Mouse (Mus musculus) adipocyte (in vitro differentiated cells): Measurements from ENCODE around the gene Mrpl58.
A peak's percentile ranks its signal among the peaks of the same experiment; 100 is the strongest.
"Not testable (repeated sequence)": the region's sequence is repeated elsewhere in the genome, so short reads cannot be mapped to it uniquely, and the experiment has no call there.

Experiments
- DNase-seq: peaks from one replicate; pipeline ENCODE4 v3.0.0-alpha.2; 2016; ENCODE audit warnings: low spot score

Gene Mrpl58

DNA sequence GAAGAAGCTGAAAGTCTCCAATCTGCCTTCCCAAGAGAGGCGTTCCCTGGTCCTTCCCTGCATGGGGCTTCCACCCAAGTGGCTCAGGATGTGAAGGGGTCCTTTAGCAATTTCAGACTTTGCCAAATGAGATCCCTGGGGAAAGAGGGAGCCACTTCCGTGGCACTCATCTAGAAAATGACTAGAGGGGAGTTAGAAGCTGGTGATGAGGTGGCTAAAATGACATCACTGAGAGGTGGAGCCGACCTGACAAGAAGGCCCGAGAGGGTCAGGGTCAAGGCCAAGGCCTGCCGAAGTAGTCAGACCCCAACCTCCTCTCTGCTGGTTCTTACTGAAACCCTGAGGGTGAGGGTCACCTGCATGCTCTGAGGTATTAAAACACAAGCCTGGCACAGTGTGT, 20.7 kb upstream of the Mrpl58 start:
- DNase-seq, result no peak

DNA sequence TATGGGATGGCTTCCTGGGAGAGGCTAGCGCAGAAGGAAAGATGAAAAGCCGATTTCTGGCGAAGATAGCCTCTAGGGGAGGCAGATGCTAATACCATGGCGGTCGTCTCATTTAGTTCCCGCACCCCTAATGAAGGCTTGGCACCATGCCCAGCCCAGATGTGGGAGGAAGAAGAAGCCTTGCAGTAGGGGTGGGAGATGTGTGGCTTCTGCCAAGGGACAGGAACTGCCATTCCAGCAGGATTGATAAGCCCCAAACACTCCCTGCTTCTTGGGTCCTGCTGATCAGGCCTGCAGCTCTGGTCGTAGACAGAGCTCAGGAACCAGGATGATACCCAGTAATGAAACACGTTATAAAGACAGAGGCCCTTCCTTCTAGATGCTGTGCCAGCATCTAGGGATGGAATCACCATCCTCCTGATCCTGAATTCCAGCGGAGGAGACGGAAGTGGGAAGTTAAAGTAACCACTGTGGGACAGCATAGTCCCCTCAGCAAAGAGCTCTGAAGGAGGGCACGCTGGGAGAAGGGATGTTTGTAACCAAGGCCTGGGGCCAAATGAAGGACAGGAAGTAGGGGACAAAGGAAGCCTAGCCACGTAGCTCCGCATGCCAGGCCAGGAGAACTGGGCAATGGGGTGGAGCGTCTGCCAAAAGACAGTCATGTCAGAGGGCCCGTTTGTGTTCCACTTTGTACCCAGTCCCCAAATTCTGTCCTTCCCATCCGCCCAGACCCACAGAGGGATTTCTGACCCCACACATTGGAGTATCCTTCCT, 19.7 kb upstream of the Mrpl58 start:
- DNase-seq, result no peak

DNA sequence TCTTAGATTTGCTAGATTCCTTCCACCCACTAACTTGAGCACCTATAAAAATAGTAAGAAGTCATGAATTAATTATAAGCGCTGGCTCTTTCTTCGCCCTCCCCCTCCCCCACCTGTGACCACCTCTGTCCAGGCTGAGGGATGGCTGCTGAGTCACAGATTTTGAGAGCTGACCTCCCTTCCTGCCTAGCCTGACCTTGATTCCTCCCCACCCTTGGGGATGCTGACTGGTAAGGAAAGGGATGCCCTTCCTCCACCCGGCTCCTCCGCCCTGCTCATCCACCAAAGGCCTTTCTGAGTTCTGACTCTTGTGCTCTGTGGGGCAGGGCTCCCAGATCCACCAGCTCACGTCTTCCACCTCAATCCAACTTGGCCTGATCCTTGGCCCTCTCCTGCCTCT, 19.0 kb upstream of the Mrpl58 start:
- DNase-seq, result no peak

DNA sequence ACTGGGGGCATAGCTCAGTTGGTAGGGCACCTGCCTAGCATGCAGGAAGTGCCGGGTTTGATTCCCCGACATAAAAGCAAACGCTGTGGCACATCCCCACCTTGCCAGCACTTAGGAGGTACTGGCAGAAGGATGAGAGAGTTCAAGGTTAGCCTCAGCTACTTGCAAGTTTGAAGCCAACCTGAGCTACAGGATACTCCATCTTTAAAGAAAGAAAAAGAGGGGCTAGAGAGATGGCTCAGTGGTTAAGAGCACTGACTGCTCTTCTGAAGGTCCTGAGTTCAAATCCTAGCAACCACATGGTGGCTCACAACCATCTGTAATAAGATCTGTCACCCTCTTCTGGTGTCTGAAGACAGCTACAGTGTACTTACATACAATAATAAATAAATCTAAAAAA, 16.7 kb upstream of the Mrpl58 start:
- not testable (repeated sequence) for DNase-seq

DNA sequence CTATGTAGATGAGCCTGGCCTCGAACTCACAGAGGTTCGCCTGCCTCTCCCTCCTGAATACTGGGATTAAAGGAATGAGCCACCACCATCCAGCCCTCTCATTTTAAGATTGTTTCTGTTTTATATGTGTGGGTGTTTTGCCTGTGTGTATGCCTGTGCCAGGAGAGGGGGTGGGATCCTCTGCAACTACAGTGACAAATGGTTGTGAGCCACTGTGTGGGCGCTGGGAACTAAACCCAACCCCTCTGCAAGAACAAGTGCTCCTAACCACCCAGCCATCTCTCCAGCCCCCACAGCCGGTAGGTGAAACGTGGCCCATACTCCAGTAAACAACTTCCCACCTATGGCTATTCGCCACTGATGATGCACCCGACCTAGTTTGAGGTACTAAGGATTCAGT, 12.2 kb upstream of the Mrpl58 start:
- DNase-seq, result no peak

DNA sequence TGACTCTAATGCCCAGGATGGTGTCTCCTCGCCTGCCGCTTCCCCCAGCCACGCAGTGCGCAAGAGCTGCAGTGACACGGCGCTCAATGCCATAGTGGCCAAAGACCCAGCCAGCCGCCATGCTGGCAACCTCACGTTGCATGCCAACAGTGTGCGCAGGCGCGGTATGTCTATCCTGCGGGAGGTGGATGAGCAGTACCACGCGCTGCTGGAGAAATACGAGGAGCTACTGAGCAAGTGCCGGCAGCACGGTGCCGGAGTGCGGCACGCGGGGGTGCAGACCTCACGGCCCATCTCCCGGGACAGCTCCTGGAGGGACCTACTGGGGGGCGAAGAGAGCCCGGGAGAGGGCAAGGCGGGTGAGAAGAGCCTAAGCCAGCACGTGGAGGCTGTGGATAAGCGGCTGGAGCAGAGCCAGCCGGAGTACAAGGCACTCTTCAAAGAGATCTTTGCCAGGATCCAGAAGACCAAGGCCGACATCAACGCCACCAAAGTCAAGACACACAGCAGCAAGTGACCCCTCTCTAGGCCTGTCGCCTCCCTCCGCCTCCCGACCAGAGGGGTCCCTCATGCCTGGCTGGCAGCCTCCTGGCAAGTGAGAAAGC, 9.7 kb upstream of the Mrpl58 start:
- no peak for DNase-seq

DNA sequence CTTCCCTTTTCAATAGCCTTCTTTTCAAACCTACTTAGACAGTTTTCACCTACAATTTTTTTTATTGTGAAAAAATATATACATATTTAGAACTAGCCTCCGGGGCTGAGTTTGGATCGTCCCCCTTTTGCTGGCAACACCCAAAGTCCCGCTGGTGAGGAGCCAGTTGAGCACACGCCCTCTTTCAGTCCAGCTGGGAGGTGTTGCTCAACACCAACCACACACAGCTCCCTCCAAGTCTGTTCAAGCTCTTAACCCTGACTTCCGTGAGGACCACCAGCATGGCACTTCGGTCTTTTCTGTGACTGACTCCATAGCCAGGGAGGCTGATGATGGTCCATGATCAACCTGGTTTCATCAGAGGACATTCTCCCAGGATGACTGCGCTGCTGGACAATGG, 5.5 kb upstream of the Mrpl58 start:
- DNase-seq, result peak; percentile 52

DNA sequence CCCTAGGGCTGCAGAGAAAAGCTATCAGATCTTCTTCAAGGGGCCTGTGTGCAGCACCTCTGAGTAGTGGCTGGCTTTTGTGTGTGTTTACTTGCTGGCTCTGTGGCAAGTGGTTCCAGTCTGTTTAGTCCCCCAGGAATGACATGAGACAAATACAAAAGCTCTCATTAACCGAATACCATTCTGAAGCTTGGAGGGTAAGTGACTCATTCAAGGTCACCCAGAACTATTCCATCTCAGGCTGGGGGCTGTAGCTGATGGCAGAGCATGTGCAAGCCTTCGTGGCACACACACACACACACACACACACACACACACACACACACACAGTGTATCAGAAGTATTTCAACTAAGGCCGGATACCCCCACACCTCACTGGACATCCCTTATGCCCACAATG, 3.4 kb upstream of the Mrpl58 start:
- no peak for DNase-seq

DNA sequence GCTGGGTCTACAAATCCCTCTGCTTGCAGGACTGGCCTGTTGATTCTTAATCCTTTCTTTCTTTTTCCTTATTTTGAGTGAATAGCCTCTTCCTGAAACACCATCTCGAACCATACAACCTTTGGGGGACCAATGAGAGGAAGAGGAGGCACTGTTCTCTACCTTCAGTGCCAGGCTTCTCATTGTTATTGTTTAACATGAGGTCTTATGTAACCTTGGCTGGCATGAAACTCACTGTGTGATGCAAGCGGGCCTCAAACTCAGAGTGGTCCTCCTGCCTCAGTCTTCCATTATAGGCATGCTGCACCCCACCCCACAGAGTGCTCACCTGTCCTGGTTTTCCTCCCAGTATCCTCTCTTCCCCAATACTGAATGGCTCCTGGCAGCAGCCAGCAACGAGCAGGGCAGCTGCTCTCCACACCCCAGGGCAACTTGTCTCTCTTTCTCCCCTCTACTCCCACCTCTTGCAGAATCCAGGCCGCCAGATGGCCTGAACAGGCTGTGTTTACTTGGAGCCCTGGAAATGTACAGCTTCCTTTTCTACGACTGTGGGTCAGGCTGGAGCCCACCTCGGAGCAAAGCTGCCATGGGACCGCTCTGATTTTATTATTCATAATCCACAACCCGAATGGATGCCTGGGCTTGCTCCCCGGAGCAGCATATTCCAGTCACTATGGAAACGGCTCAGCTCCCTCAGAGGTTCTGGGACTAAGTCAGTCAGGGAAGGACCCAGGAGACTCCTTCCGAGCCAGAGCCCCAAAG, 2.7 kb upstream of the Mrpl58 start:
- DNase-seq, result no peak

DNA sequence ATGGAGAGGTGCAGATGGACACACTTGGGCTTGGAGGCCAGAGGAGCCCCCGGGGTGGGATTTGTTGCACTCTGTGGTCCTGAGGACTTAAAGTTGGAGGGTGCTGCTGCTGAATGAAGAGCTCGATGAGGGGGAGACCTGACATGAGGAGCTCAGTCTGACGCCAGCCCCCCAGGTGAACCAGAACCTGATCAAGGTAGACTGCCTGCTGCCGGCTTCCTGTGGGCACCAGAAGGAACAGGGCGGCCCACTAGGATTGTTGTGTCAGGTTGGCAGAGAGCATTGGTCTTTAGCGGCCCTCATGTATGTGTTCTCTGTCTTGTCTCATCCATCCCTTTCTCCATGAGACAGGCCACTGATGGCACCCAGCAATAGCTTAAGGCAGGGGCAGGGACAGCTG, 2.2 kb downstream of the Mrpl58 start:
- no peak for DNase-seq

DNA sequence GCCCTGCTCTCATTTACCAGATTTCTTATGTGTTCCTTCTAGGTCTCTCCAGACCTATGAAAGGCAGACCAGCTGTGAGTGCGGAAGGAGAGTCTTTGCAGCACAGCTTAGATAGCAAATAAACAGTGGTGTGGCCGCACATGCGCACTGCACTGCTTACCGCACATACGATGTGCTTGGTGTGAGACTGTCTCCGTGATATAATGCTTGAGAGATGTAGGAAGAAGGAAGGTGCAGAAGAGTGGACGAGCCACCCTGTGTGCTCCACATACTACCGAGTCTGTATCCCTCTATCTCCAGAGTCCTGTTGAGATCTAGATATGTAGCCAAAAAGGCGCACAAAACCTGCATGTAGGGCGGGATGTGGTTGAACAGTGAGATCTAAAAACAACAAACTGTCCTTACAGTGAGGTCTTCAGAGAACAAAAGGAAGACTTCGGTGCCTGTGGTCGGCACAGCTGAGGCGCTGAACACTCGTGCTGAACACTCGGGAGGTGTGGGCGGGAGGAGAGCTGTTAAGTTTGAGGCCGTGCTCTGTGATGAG, 3.4 kb downstream of the Mrpl58 start:
- no peak for DNase-seq

DNA sequence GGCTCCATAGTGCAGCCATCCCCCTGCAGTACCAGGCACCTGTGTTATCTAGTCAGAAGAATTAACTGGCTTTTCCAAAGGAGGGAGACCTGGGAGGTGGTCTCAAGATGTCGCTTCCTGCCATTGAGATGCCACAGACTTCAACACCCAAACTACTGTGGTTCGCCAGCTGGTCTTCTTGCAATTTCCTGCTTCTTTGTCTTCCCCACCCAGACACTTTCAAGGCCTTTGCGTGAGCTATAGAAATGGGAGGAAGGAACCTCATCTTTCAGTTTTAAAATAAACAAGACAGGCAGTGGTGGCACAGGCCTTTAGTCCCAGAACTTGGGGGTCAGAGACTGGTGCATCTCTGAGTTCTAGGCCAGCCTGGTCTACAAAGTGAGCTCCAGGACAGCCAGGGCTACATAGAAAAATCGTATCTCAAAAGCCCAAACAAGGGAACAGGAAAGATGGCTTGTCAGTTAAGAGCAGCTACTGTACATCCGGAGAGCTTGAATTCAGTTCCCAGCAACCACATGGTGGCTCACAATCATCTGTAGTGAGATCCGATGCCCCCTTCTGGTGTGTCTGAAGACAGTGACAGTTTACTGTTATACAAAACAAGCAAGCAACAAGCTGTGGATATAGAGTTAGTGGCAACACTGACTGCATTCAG, 4.8 kb downstream of the Mrpl58 start:
- no peak for DNase-seq

DNA sequence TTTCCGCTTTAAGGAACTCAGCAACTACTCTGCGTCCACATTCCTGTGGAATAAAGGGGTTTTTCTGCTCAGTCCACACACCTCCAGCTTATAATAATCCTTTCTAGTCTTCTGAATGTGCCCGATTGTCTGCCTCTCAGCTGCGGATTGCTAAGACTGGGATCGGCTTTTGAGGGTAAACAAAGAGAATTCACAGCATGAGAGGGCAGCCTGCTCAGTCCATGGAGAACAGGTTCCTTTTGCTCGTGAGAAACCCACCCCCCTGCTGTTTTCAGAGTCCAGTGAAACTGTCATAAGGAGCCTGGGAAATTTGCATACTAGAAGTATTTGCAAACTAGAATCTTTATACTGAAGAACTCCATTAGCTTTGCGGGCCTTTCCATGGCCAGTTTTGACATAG, 6.0 kb downstream of the Mrpl58 start:
- no peak for DNase-seq

DNA sequence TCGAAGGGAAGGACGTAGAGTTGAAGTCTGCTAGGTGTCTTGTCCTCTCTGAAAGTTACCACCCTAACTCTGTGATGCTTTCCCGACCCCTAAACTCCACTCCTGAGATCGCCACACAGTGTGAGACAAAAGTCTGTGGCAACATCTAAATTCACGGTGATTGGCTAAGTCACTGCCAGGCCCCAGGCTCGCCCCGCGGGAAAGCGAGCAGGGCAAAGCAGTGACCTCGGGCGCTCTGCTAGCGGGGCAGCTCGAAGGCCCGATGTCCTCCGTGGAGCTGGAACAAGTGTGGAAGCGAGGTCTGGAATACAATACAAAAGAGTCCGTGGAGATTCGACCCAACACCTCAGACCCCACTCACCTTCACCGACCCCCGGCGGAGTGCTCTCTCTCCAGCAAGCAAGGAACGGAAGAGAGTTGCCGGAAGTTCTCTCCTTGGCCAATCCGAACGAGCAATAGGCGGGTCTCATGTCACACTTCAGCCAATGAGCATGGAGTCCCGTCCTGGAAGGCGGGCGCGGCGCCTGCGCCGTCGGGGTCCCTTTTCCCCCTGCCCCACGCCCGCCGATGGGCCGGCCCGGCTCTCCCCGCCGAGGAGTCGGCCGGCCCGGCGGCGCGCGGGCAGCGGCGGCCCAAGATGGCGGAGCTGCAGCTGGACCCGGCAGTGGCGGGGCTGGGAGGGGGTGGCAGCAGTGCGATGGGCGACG, 16.1 kb downstream of the Mrpl58 start, which contains the start of the genes Atp5h and Kctd2:
Atp5h (minus strand) TSS at position 432 of the 707 bp plus-strand sequence.
Kctd2 (plus strand) TSS at position 598 of the 707 bp plus-strand sequence.
- peak; percentile 97 for DNase-seq

DNA sequence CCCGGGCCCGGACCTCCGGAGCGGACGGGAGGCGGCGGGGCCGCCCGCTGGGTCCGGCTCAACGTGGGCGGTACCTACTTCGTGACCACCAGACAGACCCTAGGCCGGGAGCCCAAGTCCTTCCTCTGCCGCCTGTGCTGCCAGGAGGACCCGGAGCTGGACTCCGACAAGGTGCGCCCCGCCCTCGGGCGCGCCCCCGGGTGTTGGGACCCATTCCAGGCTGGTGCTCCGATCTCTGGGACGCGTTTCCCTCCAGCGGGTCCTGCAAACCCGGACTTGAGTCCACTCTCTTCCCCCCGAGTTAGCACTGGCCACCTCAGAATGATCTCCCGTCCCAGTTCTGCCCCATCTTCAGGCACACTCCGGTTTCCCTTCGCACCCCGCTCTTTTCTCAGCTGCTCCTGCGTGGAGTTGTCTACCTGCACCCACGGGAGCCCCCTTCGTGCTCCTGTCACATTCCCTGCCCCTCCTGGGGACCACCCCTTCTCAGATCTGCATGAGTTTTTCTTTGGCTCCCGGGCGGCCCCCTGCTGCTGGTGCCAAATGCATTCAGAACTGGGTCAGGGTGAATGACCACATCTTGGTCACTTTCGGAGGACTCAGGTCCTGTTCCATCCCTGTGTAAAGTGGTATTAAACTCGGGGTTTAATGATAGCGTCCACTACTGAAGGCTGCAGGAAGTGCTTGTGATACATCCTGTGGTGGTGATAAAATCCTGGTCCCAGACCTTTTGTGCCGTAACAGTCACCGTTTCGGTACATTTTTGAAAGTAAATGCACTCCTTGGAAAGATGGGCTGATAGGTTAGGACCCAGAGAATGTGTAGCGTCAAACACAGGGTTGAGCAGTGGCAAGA, 17.0 kb downstream of the Mrpl58 start:
- peak; percentile 39 for DNase-seq

DNA sequence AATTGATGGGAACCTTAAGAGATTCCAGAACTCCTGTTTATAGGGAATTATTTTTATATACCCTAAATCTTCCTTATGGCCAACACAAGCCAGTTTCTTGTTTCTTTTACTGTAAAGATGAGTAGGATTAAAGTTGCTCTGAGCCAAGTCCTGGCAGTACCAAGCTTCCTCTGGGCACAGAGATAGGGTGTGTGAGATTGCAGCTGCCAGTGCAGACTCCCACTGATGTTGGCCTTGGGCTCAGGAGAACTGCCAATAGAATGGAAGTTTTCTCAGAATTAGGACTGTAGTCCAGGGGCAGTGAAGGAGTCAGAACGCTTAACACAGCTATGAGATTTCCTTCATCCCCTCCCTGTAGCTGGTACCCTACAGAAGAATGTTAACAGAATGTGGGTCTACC, 17.8 kb downstream of the Mrpl58 start:
- no peak for DNase-seq

DNA sequence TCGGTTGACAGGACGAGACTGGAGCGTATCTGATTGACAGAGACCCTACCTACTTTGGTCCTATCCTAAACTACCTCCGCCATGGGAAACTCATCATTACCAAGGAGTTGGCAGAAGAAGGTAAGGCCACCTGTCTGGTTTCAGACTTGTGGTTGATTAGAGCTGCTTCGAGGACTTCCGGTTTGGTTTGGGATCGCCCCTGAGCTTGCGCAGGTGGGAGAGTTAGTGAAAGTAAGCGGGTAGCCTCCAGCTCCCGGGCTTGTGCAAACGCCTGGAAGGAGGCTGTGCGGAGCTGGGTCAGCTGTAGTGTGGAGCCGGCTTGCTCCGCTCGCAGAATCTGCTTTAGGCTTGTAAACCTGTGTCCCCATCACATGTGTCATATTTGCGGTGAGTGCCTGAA, 18.4 kb downstream of the Mrpl58 start:
- DNase-seq, result no peak

DNA sequence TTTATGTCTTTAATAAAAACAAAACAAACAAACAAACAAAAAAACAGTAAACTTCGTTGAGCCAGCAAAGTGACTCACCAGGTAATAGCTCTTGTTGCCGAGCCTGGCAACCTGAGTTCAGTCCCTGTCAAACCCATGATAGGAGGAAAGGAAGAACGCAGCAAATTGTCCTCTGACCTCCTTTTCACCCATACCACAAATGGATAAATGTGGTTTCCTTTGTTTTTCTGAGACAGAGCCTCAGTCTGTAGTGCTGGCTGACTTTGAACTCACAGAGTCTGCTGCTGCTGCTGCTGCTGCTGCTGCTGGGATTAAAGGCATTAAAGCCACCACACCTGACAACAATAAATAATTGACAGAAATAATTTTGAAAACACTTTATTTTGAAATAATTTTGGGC, 19.5 kb downstream of the Mrpl58 start:
- no peak for DNase-seq

DNA sequence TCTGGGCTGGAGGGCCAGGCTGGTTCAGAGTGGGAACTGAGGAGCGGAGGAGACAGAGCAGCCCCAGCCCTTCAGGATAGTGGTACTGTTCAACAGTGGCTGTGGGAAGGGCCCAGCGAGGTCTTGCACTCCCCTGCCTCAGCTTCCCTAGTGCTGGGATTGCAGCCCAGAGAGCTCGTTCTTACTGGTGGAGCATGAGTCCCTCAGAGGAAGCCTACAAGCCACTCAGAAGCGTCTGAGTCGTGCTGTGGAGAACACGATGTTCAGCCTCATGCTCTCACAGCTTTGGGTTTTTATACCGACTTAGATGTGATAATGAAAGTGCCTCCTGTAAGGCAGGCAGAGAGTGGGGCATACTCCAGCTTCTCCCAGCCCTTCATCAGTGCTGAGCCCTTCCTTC, 21.1 kb downstream of the Mrpl58 start:
- no peak for DNase-seq

DNA sequence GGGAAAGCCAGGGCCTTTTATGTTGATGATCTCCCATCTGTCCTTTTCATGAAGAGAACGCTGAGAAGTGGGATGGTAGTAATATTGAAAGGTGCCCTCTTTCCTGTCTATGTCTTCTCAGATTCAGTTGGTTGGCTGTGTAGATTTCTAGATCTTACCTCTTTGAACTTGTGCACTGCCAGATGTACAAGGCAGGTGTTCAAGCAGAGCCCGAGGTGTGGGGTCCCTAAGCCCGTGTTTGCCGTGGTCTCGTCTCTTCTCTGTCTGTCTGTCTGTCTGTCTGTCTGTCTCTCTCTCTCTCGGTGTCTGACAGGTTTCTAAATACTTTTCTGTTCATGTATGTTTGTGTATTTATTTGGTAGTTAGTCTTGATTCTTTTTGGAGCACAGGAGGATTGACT, 22.1 kb downstream of the Mrpl58 start:
- DNase-seq, result no peak
